Mouse (Mus musculus): ENCODE measurements at regions not wholly inside any gene's neighbourhood (a gene's known extent, or its start where the extent isn't known, plus 50 kb on each side); places are given as distances from the start of the nearest gene placed in this dataset.
A peak's percentile ranks its signal among the peaks of the same experiment; 100 is the strongest.
"Not testable (repeated sequence)": the region's sequence is repeated elsewhere in the genome, so short reads cannot be mapped to it uniquely, and the experiment has no call there.

DNA sequence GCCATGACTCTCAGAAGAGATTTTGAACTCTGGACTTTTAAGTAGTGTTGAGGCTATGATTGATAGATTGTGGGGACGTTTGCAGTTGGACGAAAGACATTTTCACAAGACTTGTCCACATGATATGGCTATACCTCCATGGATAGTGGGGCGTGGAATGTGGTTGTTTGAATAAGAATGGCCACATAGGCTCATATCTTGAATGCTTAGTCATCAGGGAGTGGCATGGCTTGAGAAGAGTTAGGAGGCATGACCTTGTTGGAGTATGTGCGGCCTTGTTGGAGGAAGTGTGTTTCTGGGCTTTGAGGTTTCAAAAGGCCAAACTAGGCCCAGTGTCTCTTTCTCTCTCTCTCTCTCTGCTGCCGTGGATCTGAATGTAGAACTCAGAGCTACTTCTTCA is 204.7 kb upstream of the Pclo start:
- H3K27ac ChIP-seq (ENCODE audit: low read depth, low read length) = no peak overlapping the region
- H3K36me3 ChIP-seq (ENCODE audit: control insufficient read depth, insufficient read depth, low read length) = no peaks in the 10 kb centered on the region
- H3K9me3 ChIP-seq (ENCODE audit: control insufficient read depth, low read length) = no peaks in the 10 kb centered on the region
- H3K4me1 ChIP-seq (ENCODE audit: control insufficient read depth, insufficient read depth, low read length) = no peaks in the 10 kb centered on the region
- H3K4me2 ChIP-seq = no peak overlapping the region
- WGBS = 87% methylated on average over 5 of the region's 5 CpGs
- H3K27me3 ChIP-seq (ENCODE audit: control insufficient read depth, insufficient read depth, low read length) = no peaks in the 10 kb centered on the region
- ATAC-seq (ENCODE audit: low FRiP score) = no peak
- H3K4me3 ChIP-seq (ENCODE audit: low read depth, low read length) = no peak overlapping the region
- no peak for DNase-seq (ENCODE audit: low spot score, missing footprints)
- H3K9ac ChIP-seq (ENCODE audit: low read length) = no peak overlapping the region

DNA sequence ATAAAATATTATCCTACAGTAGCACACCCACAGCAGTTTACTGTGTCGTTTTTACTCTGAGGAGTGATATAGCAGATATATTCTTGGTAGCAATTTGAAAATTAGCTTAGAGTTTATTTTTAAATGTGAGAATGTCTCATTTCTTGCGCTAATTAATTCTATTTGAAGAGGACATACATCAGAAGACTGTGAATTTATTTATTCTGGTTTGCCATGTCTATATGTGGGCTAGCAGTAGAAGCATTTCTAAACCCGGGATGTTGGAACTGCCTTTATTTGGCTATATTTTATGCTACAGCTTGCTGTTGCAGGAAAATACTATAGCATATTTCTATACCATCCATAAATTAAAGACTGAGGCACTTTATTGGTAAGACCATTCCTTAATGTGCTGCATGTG is 203.0 kb upstream of the Pclo start:
- Histone ChIP-seq H3K4me3 (ENCODE audit: low read depth, low read length) (no peak overlapping the region), H3K27me3 (ENCODE audit: control insufficient read depth, insufficient read depth, low read length) (no peaks in the 10 kb centered on the region), H3K4me1 (ENCODE audit: control insufficient read depth, insufficient read depth, low read length) (no peaks in the 10 kb centered on the region), H3K36me3 (ENCODE audit: control insufficient read depth, insufficient read depth, low read length) (no peaks in the 10 kb centered on the region), H3K4me2 (no peak overlapping the region), H3K27ac (ENCODE audit: low read depth, low read length) (no peak overlapping the region), H3K9me3 (ENCODE audit: control insufficient read depth, low read length) (no peaks in the 10 kb centered on the region), H3K9ac (ENCODE audit: low read length) (no peak overlapping the region)
- WGBS = 85% methylated on average over 3 of the region's 3 CpGs
- no peak for DNase-seq (ENCODE audit: low spot score, missing footprints)
- no peak for ATAC-seq (ENCODE audit: low FRiP score)

DNA sequence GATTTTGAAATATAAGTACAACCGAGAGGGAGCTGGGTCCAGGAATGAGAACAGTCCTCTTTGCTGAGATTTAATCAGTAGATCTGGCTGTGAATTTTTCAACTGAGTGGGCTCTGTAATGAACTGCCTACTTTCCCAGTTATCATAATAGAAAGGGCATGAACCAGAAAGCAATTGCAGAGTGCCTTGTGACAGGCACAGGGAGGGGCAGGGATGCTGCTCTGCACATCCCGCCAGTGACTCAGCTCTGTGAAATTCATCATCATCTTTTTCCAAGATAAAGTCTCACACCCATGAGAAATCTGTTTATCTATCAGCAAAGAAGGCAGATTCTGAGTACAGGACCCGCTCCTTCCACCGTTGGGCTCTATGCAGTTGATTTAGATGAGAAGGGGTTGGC is 194.5 kb upstream of the Pclo start:
- Histone ChIP-seq H3K27me3 (ENCODE audit: control insufficient read depth, insufficient read depth, low read length) (no peaks in the 10 kb centered on the region), H3K9me3 (ENCODE audit: control insufficient read depth, low read length) (no peaks in the 10 kb centered on the region), H3K4me2 (no peak overlapping the region), H3K27ac (ENCODE audit: low read depth, low read length) (no peak overlapping the region), H3K4me3 (ENCODE audit: low read depth, low read length) (no peak overlapping the region), H3K4me1 (ENCODE audit: control insufficient read depth, insufficient read depth, low read length) (no peaks in the 10 kb centered on the region), H3K36me3 (ENCODE audit: control insufficient read depth, insufficient read depth, low read length) (no peaks in the 10 kb centered on the region), H3K9ac (ENCODE audit: low read length) (no peak overlapping the region)
- no peak for ATAC-seq (ENCODE audit: low FRiP score)
- WGBS = 85% methylated on average over 4 of the region's 4 CpGs
- no peak for DNase-seq (ENCODE audit: low spot score, missing footprints)

DNA sequence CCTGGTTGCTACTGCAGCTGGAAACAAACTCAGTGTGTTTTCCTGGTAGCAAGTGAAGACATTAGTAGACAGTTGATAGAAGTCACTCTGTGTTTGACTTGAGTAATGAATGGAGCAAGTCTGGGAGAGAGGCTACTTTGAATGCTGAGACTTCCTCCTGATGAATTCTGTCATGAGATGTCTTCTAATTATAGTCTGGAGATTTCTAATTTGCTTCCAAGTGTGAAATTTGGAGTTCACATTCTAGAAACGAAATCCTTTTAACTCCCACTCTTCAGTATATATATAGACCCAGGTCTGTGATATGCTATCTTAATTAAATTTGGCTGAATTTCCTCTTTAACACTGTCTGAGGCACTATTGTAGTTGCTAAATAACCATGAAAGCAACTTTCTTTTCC is 192.7 kb upstream of the Pclo start:
- Histone ChIP-seq H3K27ac (ENCODE audit: low read depth, low read length) (no peak overlapping the region), H3K27me3 (ENCODE audit: control insufficient read depth, insufficient read depth, low read length) (no peaks in the 10 kb centered on the region), H3K9ac (ENCODE audit: low read length) (no peak overlapping the region), H3K4me3 (ENCODE audit: low read depth, low read length) (no peak overlapping the region), H3K4me1 (ENCODE audit: control insufficient read depth, insufficient read depth, low read length) (no peaks in the 10 kb centered on the region), H3K9me3 (ENCODE audit: control insufficient read depth, low read length) (no peaks in the 10 kb centered on the region), H3K4me2 (no peak overlapping the region), H3K36me3 (ENCODE audit: control insufficient read depth, insufficient read depth, low read length) (no peaks in the 10 kb centered on the region)
- ATAC-seq (ENCODE audit: low FRiP score) (no peak), DNase-seq (ENCODE audit: low spot score, missing footprints) (no peak)
- WGBS = 62% methylated on average over 1 of the region's 1 CpGs

DNA sequence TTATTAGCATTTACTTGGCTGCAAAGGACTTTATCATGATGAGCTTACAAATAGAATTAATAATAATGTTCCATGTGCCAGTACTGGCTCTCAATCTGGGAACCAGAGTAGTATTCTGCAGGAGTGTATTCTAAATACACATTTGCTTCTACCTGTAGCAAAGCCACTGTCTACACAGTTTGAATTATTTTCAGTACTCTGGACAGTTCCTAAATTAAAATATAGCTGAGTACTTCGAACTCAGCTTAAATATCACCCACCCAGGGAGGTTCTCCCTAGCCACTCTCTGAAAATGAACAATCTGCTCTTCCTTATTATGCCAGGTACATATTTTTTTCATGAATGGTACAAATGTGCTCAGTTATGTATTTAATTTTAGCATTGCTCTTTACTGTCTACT is 154.3 kb upstream of the Pclo start:
- Histone ChIP-seq H3K27ac (ENCODE audit: low read depth, low read length) (no peak overlapping the region), H3K36me3 (ENCODE audit: control insufficient read depth, insufficient read depth, low read length) (no peaks in the 10 kb centered on the region), H3K9ac (ENCODE audit: low read length) (no peak overlapping the region), H3K4me2 (no peak overlapping the region), H3K4me3 (ENCODE audit: low read depth, low read length) (no peak overlapping the region), H3K4me1 (ENCODE audit: control insufficient read depth, insufficient read depth, low read length) (no peaks in the 10 kb centered on the region), H3K9me3 (ENCODE audit: control insufficient read depth, low read length) (no peaks in the 10 kb centered on the region), H3K27me3 (ENCODE audit: control insufficient read depth, insufficient read depth, low read length) (no peaks in the 10 kb centered on the region)
- WGBS = 47% methylated on average over 1 of the region's 1 CpGs
- ATAC-seq (ENCODE audit: low FRiP score) (no peak), DNase-seq (ENCODE audit: low spot score, missing footprints) (no peak)

DNA sequence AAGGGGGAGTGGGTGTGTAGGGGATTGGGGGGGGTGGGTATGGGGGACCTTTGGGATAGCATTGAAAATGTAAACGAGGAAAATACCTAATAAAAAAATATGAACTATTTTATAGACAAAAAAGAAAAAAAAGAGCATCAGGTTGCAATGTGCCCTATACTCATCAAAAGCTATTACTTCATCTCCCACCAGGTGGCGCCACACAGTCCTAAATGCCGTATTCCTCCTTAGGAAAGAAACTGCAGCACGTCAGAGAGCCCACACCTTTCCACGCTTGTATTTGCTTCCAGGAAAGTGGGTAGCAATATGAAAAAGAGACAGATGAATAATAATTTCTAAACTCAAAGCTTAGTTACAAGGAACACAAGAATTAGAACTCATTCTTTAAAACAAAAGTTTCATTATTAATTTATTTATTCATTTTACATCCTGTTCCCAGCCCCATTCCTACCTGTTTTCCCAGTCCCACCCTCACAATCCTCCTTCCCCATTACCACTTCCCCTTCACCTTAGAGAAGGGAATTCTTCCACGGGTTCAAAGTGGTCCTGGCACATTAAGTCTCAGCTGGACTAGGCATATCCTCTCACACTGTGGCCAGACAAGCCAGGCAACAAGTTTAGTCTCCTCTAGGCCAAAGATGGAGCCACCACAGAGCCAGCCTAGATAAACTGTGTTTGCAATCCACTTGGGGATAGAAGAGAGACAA is 125.4 kb upstream of the Pclo start:
- Histone ChIP-seq H3K4me2 (no peak overlapping the region), H3K36me3 (ENCODE audit: control insufficient read depth, insufficient read depth, low read length) (no peaks in the 10 kb centered on the region), H3K27ac (ENCODE audit: low read depth, low read length) (no peak overlapping the region), H3K9me3 (ENCODE audit: control insufficient read depth, low read length) (no peaks in the 10 kb centered on the region), H3K4me3 (ENCODE audit: low read depth, low read length) (no peak overlapping the region), H3K27me3 (ENCODE audit: control insufficient read depth, insufficient read depth, low read length) (no peaks in the 10 kb centered on the region), H3K9ac (ENCODE audit: low read length) (no peak overlapping the region), H3K4me1 (ENCODE audit: control insufficient read depth, insufficient read depth, low read length) (no peaks in the 10 kb centered on the region)
- ATAC-seq (ENCODE audit: low FRiP score) (peak; percentile 88), DNase-seq (ENCODE audit: low spot score, missing footprints) (peak; percentile 90)
- 26% methylated on average over 6 of the region's 6 CpGs for WGBS

DNA sequence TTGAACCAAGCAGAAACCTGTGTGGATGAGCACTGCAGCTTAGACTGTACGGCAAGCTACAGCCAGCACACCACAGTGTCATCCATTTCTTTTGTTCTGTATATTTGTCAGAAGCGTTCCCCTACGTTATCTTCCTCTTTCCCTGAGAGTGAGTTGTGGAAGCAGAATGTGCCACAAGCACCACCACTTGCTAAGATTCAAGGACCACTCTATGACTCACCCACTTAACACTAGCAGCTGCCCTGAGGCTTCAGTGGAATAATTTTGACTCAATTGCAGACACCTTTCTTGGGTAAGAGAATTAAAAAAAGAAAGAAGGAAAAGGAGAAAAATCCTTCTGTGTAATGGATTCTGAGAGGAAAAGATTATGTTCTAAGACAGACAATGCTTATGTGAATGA is 122.9 kb upstream of the Pclo start:
- H3K4me3 ChIP-seq (ENCODE audit: low read depth, low read length) = no peak overlapping the region
- WGBS = 83% methylated on average over 3 of the region's 3 CpGs
- ATAC-seq (ENCODE audit: low FRiP score) = no peak

DNA sequence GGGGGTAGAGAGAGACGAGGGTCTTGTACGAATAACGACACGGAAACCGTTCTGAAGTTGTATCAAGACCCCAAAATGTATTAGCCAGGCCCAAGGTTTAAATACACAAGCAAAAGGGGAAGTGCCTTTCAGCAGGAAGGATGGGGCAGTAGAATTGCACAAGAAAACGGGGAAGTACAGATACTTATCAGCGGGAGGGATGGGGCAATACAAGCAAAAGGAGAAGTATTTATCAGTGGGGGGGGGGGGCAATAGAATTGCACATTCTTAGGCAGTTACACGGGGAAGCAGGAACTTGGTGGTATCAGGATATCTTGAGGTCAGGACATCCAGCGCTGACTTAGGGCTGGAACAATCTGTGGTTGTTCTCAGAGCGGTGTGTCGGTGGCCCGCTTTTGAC is 111.3 kb upstream of the Pclo start:
- ATAC-seq (ENCODE audit: low FRiP score) = not testable (repeated sequence)

More for the DNA sequence above, 122.9 kb upstream of the Pclo start:
- no peak overlapping the region for H3K27ac ChIP-seq (ENCODE audit: low read depth, low read length)
- DNase-seq (ENCODE audit: low spot score, missing footprints) = no peak
- no peak overlapping the region for H3K9ac ChIP-seq (ENCODE audit: low read length)
- H3K4me2 ChIP-seq = no peak overlapping the region
- no peaks in the 10 kb centered on the region for H3K4me1 ChIP-seq (ENCODE audit: control insufficient read depth, insufficient read depth, low read length)
- no peaks in the 10 kb centered on the region for H3K27me3 ChIP-seq (ENCODE audit: control insufficient read depth, insufficient read depth, low read length)
- H3K9me3 ChIP-seq (ENCODE audit: control insufficient read depth, low read length) = no peaks in the 10 kb centered on the region
- no peaks in the 10 kb centered on the region for H3K36me3 ChIP-seq (ENCODE audit: control insufficient read depth, insufficient read depth, low read length)

DNA sequence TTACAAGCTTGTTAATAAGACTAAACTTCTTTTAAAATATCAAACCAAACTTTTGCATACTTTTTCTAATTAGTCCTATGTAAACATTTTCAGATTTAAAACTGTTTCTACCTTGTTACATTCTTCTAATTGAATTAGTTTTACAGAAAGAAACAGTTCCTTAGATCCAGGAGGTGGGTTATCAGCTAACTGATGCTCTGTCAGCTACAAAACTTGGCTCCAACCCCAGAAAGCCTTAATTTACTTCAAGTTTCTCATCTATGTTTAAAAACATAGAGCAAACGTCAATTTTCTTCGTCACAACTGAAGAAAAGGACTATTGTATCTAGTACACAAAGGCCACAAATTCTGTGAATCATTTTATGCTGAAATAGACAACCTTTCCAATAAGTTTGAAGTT is 110.4 kb upstream of the Pclo start:
- no peaks in the 10 kb centered on the region for H3K9me3 ChIP-seq (ENCODE audit: control insufficient read depth, low read length)
- H3K4me1 ChIP-seq (ENCODE audit: control insufficient read depth, insufficient read depth, low read length) = no peaks in the 10 kb centered on the region
- no peaks in the 10 kb centered on the region for H3K36me3 ChIP-seq (ENCODE audit: control insufficient read depth, insufficient read depth, low read length)
- DNase-seq (ENCODE audit: low spot score, missing footprints) (no peak), ATAC-seq (ENCODE audit: low FRiP score) (no peak)
- no peak overlapping the region for H3K9ac ChIP-seq (ENCODE audit: low read length)
- H3K4me2 ChIP-seq = no peak overlapping the region
- H3K27ac ChIP-seq (ENCODE audit: low read depth, low read length) = no peak overlapping the region
- 77% methylated on average over 2 of the region's 2 CpGs for WGBS
- H3K4me3 ChIP-seq (ENCODE audit: low read depth, low read length) = no peak overlapping the region
- H3K27me3 ChIP-seq (ENCODE audit: control insufficient read depth, insufficient read depth, low read length) = no peaks in the 10 kb centered on the region

More for the DNA sequence above, 111.3 kb upstream of the Pclo start:
- WGBS = 94% methylated on average over 6 of the region's 12 CpGs
- H3K9ac ChIP-seq (ENCODE audit: low read length); H3K36me3 ChIP-seq (ENCODE audit: control insufficient read depth, insufficient read depth, low read length); H3K4me2 ChIP-seq; DNase-seq (ENCODE audit: low spot score, missing footprints); H3K9me3 ChIP-seq (ENCODE audit: control insufficient read depth, low read length); H3K4me3 ChIP-seq (ENCODE audit: low read depth, low read length); H3K4me1 ChIP-seq (ENCODE audit: control insufficient read depth, insufficient read depth, low read length); H3K27me3 ChIP-seq (ENCODE audit: control insufficient read depth, insufficient read depth, low read length); H3K27ac ChIP-seq (ENCODE audit: low read depth, low read length): not testable (repeated sequence)

Measured in midbrain, embryonic 11.5 days (tissue).